Mouse (Mus musculus) natural killer cell, adult 2 months (primary cell): Measurements from ENCODE around the gene Izumo2.

Experiments
- DNase-seq, 2 experiments: peaks; one replicate each; pipeline ENCODE4 v3.0.0; 2022; ENCODE audit warnings: low spot score in 2 of 2

The Izumo2 gene

DNA sequence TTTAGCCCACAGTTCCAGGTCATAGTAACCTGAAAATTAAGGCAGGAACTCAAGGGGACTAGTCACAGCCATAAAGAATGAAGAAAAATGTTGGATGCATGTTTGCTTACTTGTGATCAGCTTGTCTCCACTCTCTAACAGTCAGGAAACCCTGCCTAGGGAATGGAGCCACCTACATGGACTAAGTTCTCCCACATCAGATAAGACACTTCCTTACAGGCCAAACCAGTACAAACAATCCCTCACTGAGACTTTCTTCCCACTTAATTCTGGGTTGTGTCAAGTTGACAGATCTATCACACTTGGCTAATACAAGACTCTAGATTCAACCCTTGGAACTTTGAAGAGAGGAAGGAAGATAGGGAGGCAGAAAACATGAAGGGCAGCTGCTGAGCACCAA is 51.8 kb downstream of the Izumo2 start:
- no peak for DNase-seq

DNA sequence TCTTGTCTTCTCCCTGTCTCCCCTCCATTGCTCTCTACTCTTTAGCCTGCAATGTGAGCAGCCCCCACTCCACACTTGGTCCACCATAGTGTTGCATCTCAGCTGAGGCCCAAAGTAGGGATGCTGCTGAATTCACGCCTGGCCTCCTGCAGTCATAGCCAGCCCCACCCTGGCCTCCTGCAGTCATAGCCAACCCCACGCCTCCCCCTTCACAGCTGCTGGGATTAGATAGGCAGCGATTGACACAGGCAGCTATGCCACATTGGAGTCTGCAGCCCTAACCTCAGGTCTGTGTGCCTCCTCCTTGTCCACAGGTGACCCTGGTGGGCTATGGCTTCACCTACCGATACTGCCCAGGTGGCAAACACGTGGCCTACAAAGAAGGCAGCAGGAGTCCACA is 59.6 kb downstream of the Izumo2 start:
- no peak for DNase-seq
